Mouse (Mus musculus) bone marrow macrophage, adult 2 months (primary cell): ENCODE data around the gene Tnni2.

Experiments
- CTCF ChIP-seq: IDR thresholded peaks from 2 replicates; pipeline ENCODE4 v1.5.1; 2012; ENCODE audit warnings: low read depth, mild to moderate bottlenecking, low read length, moderate library complexity
- POLR2A ChIP-seq: IDR thresholded peaks from 2 replicates; pipeline ENCODE4 v1.6.1; 2012; ENCODE audit warnings: mild to moderate bottlenecking, low read depth, low read length, borderline replicate concordance

- TF ChIP-seq POLR2A (no peak), CTCF (no peak)
Measured at GRCm38 (mm10) chr7:142476271-142476670, 34.7 kb downstream of the Tnni2 start.
